Mouse (Mus musculus): ENCODE measurements around the gene Kirrel3. TPM values are rescaled to one million over a fixed set of nuclear protein-coding genes. Genes with fewer than 3 reads are reported as not detected.

Kirrel3 gene
- polyA plus RNA-seq, 1 experiment from 2014 or later = 44.4 TPM

DNA sequence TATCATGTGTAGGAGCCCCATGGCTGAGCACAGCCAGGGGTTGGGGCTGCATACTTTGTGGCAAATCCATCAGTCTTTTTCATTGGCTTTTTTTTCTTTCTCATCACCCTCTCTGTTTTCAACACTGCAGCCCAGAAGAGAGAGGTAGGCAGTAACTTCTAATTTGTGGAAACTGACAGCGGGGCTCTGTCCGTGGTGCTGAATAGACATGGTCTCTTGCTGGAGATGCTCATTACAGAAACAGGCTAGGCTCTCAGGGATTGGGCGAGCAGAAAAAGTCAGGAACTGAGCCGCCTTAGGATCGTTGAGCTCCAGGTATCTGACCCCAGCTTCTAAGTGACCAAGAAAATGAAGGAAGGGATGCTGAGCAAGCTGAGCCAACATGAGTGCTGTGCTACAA lies 427.3 kb downstream of the Kirrel3 start:
- H3K36me3 ChIP-seq (ENCODE audit: control insufficient read depth, insufficient read depth, low read length) = no peaks in the 10 kb centered on the region
- no peaks in the 10 kb centered on the region for H3K27me3 ChIP-seq (ENCODE audit: control insufficient read depth, insufficient read depth, low read length)
- no peak overlapping the region for H3K4me3 ChIP-seq (ENCODE audit: low read depth, low read length)
- H3K4me1 ChIP-seq (ENCODE audit: control insufficient read depth, insufficient read depth, low read length) = no peaks in the 10 kb centered on the region
- 5% methylated on average over 5 of the region's 5 CpGs for WGBS
- no peak overlapping the region for H3K9ac ChIP-seq (replicated peaks; ENCODE audit: low read depth, low read length)
- peak; percentile 38; the same call in 1 of the 2 replicates for ATAC-seq (ENCODE audit: low read depth)
- no peak overlapping the region for H3K4me2 ChIP-seq (ENCODE audit: low read depth, low read length)
- no peak overlapping the region; the same call in 1 of the 2 replicates for H3K27ac ChIP-seq (ENCODE audit: low read depth, low read length)
- no peaks in the 10 kb centered on the region for H3K9me3 ChIP-seq (ENCODE audit: control insufficient read depth, low read length)

DNA sequence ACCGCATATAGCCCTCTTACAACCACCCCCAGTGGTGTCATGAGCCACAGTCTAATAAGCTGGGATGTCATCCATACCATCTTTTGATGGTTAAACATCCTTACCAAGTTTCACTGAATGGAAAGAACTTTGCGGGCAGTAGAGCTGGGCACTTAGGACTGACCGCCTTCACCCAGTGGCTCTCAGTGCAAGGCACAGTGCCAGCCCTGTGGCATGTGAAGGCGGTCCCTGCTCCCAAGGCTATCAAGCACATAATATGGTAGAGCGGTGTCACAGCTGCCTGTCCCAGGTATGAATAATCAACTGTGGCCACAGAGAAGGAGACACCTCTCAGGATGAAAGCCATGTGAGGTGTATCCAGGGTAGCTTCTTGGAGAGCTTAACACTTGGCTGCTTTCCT lies 433.3 kb downstream of the Kirrel3 start:
- no peak for ATAC-seq (ENCODE audit: low read depth)
- Histone ChIP-seq H3K9ac (replicated peaks; ENCODE audit: low read depth, low read length) (no peak overlapping the region), H3K9me3 (ENCODE audit: control insufficient read depth, low read length) (no peaks in the 10 kb centered on the region), H3K27me3 (ENCODE audit: control insufficient read depth, insufficient read depth, low read length) (no peaks in the 10 kb centered on the region), H3K4me2 (ENCODE audit: low read depth, low read length) (no peak overlapping the region), H3K27ac (ENCODE audit: low read depth, low read length) (no peak overlapping the region), H3K4me3 (ENCODE audit: low read depth, low read length) (no peak overlapping the region), H3K4me1 (ENCODE audit: control insufficient read depth, insufficient read depth, low read length) (0 out of 2 replicates have a peak, but pooled peaks cover 6% of the 10 kb centered on the region), H3K36me3 (ENCODE audit: control insufficient read depth, insufficient read depth, low read length) (no peaks in the 10 kb centered on the region)
- 93% methylated on average over 5 of the region's 5 CpGs for WGBS

DNA sequence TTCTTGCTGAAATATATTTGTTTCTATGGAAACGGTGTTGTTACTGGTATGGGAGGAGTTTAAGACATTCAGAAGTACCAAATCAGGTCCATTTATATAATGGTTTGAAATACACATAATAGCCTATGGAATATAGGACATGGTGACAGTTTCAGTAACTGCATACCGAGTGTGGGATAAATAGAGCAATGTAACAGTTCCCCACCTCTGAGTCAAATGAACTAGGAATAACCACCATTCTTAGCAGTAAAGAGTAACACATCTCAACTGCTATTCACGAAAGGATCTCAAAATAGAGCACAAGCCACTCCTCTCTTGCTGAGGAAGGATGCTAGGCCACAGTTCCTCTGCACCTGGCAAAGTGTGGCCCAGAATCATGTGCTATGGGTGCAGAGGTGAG lies 434.4 kb downstream of the Kirrel3 start:
- no peaks in the 10 kb centered on the region for H3K36me3 ChIP-seq (ENCODE audit: control insufficient read depth, insufficient read depth, low read length)
- H3K27me3 ChIP-seq (ENCODE audit: control insufficient read depth, insufficient read depth, low read length) = no peaks in the 10 kb centered on the region
- 76% methylated on average over 3 of the region's 3 CpGs for whole genome bisulfite sequencing
- no peaks in the 10 kb centered on the region for H3K9me3 ChIP-seq (ENCODE audit: control insufficient read depth, low read length)
- 0 out of 2 replicates have a peak, but pooled peaks cover 6% of the 10 kb centered on the region for H3K4me1 ChIP-seq (ENCODE audit: control insufficient read depth, insufficient read depth, low read length)
- no peak overlapping the region for H3K9ac ChIP-seq (replicated peaks; ENCODE audit: low read depth, low read length)
- ATAC-seq (ENCODE audit: low read depth) = no peak
- H3K4me2 ChIP-seq (ENCODE audit: low read depth, low read length) = no peak overlapping the region
- H3K4me3 ChIP-seq (ENCODE audit: low read depth, low read length) = no peak overlapping the region
- H3K27ac ChIP-seq (ENCODE audit: low read depth, low read length) = no peak overlapping the region

DNA sequence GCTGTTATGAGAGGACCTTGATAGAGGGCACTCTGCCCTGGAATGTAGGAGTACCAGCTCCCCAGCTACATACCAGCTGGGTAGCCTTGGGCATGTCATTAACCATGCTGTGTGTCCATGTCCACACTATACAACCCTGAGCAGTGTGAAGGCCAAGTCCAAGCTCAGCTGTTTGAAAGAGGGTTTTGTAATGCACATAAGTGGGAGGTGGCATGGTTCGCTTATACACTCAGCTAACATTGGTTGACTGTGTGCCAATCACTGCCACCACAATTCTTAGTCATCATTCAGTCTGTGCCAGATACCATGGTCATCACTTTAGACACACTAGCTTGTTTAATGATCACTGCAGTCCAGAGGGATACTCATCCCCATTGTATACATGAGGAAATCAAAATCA lies 436.2 kb downstream of the Kirrel3 start:
- no peak overlapping the region for H3K9ac ChIP-seq (replicated peaks; ENCODE audit: low read depth, low read length)
- 0 out of 2 replicates have a peak, but pooled peaks cover 6% of the 10 kb centered on the region for H3K4me1 ChIP-seq (ENCODE audit: control insufficient read depth, insufficient read depth, low read length)
- H3K4me3 ChIP-seq (ENCODE audit: low read depth, low read length) = no peak overlapping the region
- H3K9me3 ChIP-seq (ENCODE audit: control insufficient read depth, low read length) = no peaks in the 10 kb centered on the region
- H3K4me2 ChIP-seq (ENCODE audit: low read depth, low read length) = no peak overlapping the region
- no peaks in the 10 kb centered on the region for H3K36me3 ChIP-seq (ENCODE audit: control insufficient read depth, insufficient read depth, low read length)
- no peaks in the 10 kb centered on the region for H3K27me3 ChIP-seq (ENCODE audit: control insufficient read depth, insufficient read depth, low read length)
- no peak overlapping the region for H3K27ac ChIP-seq (ENCODE audit: low read depth, low read length)
- 88% methylated on average over 1 of the region's 1 CpGs for WGBS
- no peak for ATAC-seq (ENCODE audit: low read depth)

DNA sequence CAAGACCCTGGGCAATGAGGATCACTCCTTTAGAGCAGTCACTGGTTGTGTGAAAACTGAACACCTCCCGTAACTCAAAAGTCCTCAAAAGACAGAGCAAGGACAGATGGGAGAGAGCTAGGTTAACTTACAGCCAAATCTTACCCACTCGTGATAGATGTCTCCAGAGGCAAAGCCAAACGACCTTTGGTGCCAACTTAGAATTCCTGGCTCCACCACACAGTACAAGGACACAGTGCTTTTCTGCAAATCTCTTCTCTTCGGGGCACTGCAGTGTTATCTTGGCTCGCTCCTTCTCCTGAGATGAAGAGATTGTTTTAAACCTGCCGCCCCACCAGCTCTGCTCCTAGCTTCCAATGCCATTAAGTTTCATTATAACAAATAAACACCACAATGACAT lies 437.0 kb downstream of the Kirrel3 start:
- H3K27me3 ChIP-seq (ENCODE audit: control insufficient read depth, insufficient read depth, low read length) = no peaks in the 10 kb centered on the region
- WGBS = 72% methylated on average over 6 of the region's 6 CpGs
- H3K36me3 ChIP-seq (ENCODE audit: control insufficient read depth, insufficient read depth, low read length) = no peaks in the 10 kb centered on the region
- no peak overlapping the region for H3K9ac ChIP-seq (replicated peaks; ENCODE audit: low read depth, low read length)
- H3K4me3 ChIP-seq (ENCODE audit: low read depth, low read length) = no peak overlapping the region
- no peak for ATAC-seq (ENCODE audit: low read depth)
- 0 out of 2 replicates have a peak, but pooled peaks cover 6% of the 10 kb centered on the region for H3K4me1 ChIP-seq (ENCODE audit: control insufficient read depth, insufficient read depth, low read length)
- peak overlapping the region; percentile 41; the same call in 1 of the 2 replicates for H3K27ac ChIP-seq (ENCODE audit: low read depth, low read length)
- no peak overlapping the region for H3K4me2 ChIP-seq (ENCODE audit: low read depth, low read length)
- no peaks in the 10 kb centered on the region for H3K9me3 ChIP-seq (ENCODE audit: control insufficient read depth, low read length)

DNA sequence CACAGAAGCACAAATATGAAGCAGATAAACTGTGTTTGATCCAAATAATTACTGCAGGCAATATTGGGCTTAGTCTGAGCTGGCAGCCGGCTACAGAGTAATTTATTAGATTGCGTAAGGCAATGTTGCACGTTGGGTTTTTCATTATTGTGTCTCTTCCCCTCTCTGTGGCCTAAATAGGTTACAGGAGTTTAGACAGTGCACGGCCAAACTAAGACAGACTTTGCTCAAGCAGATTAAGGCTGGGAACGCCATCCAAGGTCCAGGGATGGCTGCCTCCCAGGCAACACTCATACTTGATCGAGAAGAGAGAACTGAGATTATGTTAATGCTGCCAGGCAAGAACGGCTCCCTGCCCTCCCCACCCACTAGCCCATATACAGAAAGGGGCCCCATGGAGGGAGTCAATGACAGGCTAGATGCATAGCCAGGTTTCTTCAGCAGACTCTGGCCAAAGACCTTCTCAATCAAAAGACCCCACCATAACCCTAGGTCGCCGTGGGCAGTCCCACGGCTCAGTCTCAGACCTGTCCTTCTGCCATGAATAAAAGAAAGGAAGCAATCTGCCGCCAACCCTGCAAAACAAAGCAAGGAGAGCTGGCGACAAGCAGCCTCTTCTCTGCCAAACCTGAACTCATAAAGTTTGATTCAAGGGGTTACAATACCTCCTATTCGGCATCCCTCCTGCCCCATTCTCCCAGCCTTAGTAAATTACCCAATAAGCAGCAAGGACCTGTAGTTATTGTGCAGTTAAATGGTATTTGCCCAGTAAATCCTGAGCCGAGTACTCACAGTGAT lies 437.6 kb downstream of the Kirrel3 start:
- H3K27ac ChIP-seq (ENCODE audit: low read depth, low read length) = peak overlapping the region; percentile 41; the same call in 1 of the 2 replicates
- peak; percentile 82 for ATAC-seq (ENCODE audit: low read depth)
- no peak overlapping the region for H3K4me3 ChIP-seq (ENCODE audit: low read depth, low read length)
- no peak overlapping the region for H3K4me2 ChIP-seq (ENCODE audit: low read depth, low read length)
- no peaks in the 10 kb centered on the region for H3K9me3 ChIP-seq (ENCODE audit: control insufficient read depth, low read length)
- no peaks in the 10 kb centered on the region for H3K36me3 ChIP-seq (ENCODE audit: control insufficient read depth, insufficient read depth, low read length)
- H3K9ac ChIP-seq (replicated peaks; ENCODE audit: low read depth, low read length) = no peak overlapping the region
- 33% methylated on average over 14 of the region's 14 CpGs for WGBS
- H3K27me3 ChIP-seq (ENCODE audit: control insufficient read depth, insufficient read depth, low read length) = no peaks in the 10 kb centered on the region
- H3K4me1 ChIP-seq (ENCODE audit: control insufficient read depth, insufficient read depth, low read length) = 0 out of 2 replicates have a peak, but pooled peaks cover 6% of the 10 kb centered on the region

DNA sequence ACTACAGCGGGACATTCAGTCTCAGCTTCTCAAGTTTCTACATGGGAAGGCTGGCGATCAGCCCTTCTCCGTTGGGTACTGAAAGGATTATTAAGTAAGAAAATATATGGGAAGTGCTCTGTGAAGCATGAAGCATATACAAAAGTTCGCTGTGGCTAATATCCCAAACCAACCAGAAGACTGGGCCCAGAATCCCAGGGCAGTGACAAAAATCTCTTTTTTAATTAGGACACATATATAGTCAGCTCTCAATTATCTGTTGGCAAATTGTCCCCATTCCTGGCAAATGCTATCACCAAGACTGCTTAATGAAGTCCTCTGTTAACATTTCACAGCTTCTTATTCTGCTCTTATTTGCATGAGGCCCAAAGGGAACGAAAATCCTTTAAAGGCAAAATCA lies 439.9 kb downstream of the Kirrel3 start:
- H3K4me2 ChIP-seq (ENCODE audit: low read depth, low read length) = no peak overlapping the region
- no peaks in the 10 kb centered on the region for H3K27me3 ChIP-seq (ENCODE audit: control insufficient read depth, insufficient read depth, low read length)
- no peak overlapping the region for H3K9ac ChIP-seq (replicated peaks; ENCODE audit: low read depth, low read length)
- no peak for ATAC-seq (ENCODE audit: low read depth)
- H3K4me1 ChIP-seq (ENCODE audit: control insufficient read depth, insufficient read depth, low read length) = 0 out of 2 replicates have a peak, but pooled peaks cover 6% of the 10 kb centered on the region
- no peaks in the 10 kb centered on the region for H3K9me3 ChIP-seq (ENCODE audit: control insufficient read depth, low read length)
- H3K27ac ChIP-seq (ENCODE audit: low read depth, low read length) = no peak overlapping the region
- no peaks in the 10 kb centered on the region for H3K36me3 ChIP-seq (ENCODE audit: control insufficient read depth, insufficient read depth, low read length)
- WGBS = 71% methylated on average over 5 of the region's 5 CpGs
- no peak overlapping the region for H3K4me3 ChIP-seq (ENCODE audit: low read depth, low read length)

DNA sequence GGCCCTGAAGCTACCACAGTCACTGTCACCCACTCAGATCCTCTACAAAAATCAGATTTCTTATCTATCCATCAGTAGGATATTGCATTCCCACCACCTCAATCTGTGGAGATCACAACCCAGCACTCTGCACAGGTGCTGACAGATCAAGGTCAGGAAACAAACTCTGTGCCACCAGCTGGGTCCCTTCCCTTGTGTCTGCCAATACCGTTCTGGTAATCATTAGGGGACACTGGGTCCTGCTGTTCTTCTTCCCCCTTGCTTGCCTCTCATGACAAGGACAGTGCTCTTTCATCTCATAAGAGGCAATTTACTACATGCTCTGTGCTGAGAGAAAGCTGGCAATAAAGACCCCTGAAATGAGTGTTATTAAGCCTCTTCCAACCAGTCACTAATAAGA lies 444.7 kb downstream of the Kirrel3 start:
- H3K27ac ChIP-seq (ENCODE audit: low read depth, low read length) = no peak overlapping the region
- WGBS = 30% methylated on average over 1 of the region's 1 CpGs
- H3K9ac ChIP-seq (replicated peaks; ENCODE audit: low read depth, low read length) = no peak overlapping the region
- H3K9me3 ChIP-seq (ENCODE audit: control insufficient read depth, low read length) = no peaks in the 10 kb centered on the region
- H3K36me3 ChIP-seq (ENCODE audit: control insufficient read depth, insufficient read depth, low read length) = no peaks in the 10 kb centered on the region
- no peak overlapping the region for H3K4me3 ChIP-seq (ENCODE audit: low read depth, low read length)
- no peak overlapping the region for H3K4me2 ChIP-seq (ENCODE audit: low read depth, low read length)
- no peak for ATAC-seq (ENCODE audit: low read depth)
- no peaks in the 10 kb centered on the region for H3K4me1 ChIP-seq (ENCODE audit: control insufficient read depth, insufficient read depth, low read length)
- no peaks in the 10 kb centered on the region for H3K27me3 ChIP-seq (ENCODE audit: control insufficient read depth, insufficient read depth, low read length)

DNA sequence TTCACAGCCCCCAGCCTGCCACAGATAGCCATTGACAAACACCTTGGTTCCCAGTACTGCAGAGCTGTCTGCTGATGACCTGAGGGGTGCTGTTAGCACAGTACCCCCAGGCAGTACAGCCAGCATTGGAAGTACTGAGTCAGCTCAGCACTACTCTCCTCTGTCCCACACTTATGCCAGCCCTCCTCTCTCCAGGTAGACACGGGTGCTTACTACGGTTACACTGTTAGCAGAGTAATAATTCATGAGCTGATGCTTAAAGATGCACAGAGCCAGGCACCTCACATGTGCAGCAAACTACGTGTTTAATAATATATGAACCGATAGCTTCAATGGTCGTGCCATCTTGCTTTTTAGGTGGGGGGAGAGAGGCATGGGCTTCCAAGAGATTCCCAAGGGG lies 452.4 kb downstream of the Kirrel3 start:
- no peaks in the 10 kb centered on the region for H3K9me3 ChIP-seq (ENCODE audit: control insufficient read depth, low read length)
- H3K36me3 ChIP-seq (ENCODE audit: control insufficient read depth, insufficient read depth, low read length) = no peaks in the 10 kb centered on the region
- no peaks in the 10 kb centered on the region for H3K4me1 ChIP-seq (ENCODE audit: control insufficient read depth, insufficient read depth, low read length)
- no peak overlapping the region for H3K9ac ChIP-seq (replicated peaks; ENCODE audit: low read depth, low read length)
- ATAC-seq (ENCODE audit: low read depth) = peak; percentile 24; the same call in 1 of the 2 replicates
- no peak overlapping the region for H3K4me3 ChIP-seq (ENCODE audit: low read depth, low read length)
- no peaks in the 10 kb centered on the region for H3K27me3 ChIP-seq (ENCODE audit: control insufficient read depth, insufficient read depth, low read length)
- no peak overlapping the region for H3K4me2 ChIP-seq (ENCODE audit: low read depth, low read length)
- 61% methylated on average over 5 of the region's 5 CpGs for WGBS
- H3K27ac ChIP-seq (ENCODE audit: low read depth, low read length) = no peak overlapping the region

Measured in neural tube, embryonic 14.5 days (tissue).